20 mouse cellular contexts compared by ENCODE assay signal in the genomic region with DNA sequence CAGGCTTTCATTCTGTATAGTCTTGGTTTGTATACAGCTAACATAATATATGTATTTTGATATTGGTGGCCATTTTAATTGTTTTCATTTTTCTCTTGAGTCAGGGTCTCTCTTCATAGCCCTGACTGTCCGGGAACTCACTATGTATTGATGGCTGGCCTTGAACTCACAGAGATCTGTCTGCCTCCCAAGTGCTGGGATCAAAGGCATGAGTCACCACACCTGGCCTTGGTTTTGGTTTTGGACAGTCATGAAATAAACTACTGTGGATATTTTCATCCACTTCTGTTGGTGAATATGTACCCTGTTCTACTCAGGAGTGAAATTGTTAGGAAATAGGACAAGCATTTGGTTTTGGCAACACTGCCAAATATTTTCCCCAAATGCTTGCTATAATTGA. TPM values are rescaled to one million over a fixed set of nuclear protein-coding genes. Genes with fewer than 3 reads are reported as not detected.
DNase-seq lines count a peak whose midpoint lies in the region; ATAC-seq lines count a peak whose summit lies in the region.
"Had no signal": no experiment of that assay in that cellular context is flagged by ENCODE, and none has a peak within 500 bp of the region (broad histone marks: within the 10 kb centered on the region; RNA-seq: fewer than 3 reads in every experiment).

No protein-coding gene starts in this region.

- DNase-seq in adrenal gland, adult 2 months = peak; percentile 63
- no peak for DNase-seq in adrenal gland, adult 18-20 months (ENCODE audit: low spot score in 2 of 2)
- peak; percentile 35 for DNase-seq in adrenal gland, postnatal 10 days
- peak; percentile 32 for DNase-seq in adrenal gland, postnatal 25 days
- DNase-seq in forebrain, embryonic 11.5 days (ENCODE audit: low spot score) = no peak
- no peak for DNase-seq in left cerebral cortex, postnatal 25 days (ENCODE audit: low spot score in 2 of 2)
- DNase-seq: cerebellum, adult 11-12 months; cerebellum, adult 2 months; cerebellum, adult 9-10 months; cerebellum, postnatal 10 days; cerebellum, postnatal 25 days; embryo, embryonic 11 days; forebrain, postnatal 0 days had no signal

- H3K9me3 ChIP-seq in hindbrain, embryonic 13.5 days = no peaks in the 10 kb centered on the region
- no peaks in the 10 kb centered on the region for H3K9me3 ChIP-seq in forebrain, embryonic 11.5 days (ENCODE audit: control insufficient read depth, low read length)
- H3K9me3 ChIP-seq: embryonic facial prominence, embryonic 13.5 days; embryonic facial prominence, embryonic 15.5 days; forebrain, embryonic 10.5 days; forebrain, embryonic 13.5 days; forebrain, embryonic 15.5 days had no signal

- peaks cover 20% of the 10 kb centered on the region; the same call in 1 of the 2 replicates for H3K27me3 ChIP-seq in hindbrain, embryonic 13.5 days
- H3K27me3 ChIP-seq in forebrain, embryonic 11.5 days (ENCODE audit: control insufficient read depth, insufficient read depth, low read length) = peaks cover 2% of the 10 kb centered on the region; the same call in 1 of the 2 replicates
- H3K27me3 ChIP-seq: forebrain, embryonic 15.5 days had no signal

- 86% methylated on average over 1 of the region's 1 CpGs for WGBS in hindbrain, embryonic 13.5 days
- 94% methylated on average over 1 of the region's 1 CpGs for WGBS in forebrain, embryonic 11.5 days

- no peaks in the 10 kb centered on the region for H3K36me3 ChIP-seq in hindbrain, embryonic 13.5 days
- no peaks in the 10 kb centered on the region for H3K36me3 ChIP-seq in forebrain, embryonic 11.5 days (ENCODE audit: control insufficient read depth, insufficient read depth, low read length)
- H3K36me3 ChIP-seq: embryonic facial prominence, embryonic 13.5 days; embryonic facial prominence, embryonic 15.5 days; forebrain, embryonic 10.5 days; forebrain, embryonic 15.5 days had no signal

- no peak overlapping the region for H3K4me3 ChIP-seq in hindbrain, embryonic 13.5 days
- no peak overlapping the region for H3K4me3 ChIP-seq in forebrain, embryonic 11.5 days (ENCODE audit: low read depth, low read length)
- H3K4me3 ChIP-seq: embryonic facial prominence, embryonic 13.5 days; embryonic facial prominence, embryonic 15.5 days; erythroblast, embryonic 14.5 days; forebrain, embryonic 10.5 days; forebrain, embryonic 13.5 days; forebrain, embryonic 15.5 days had no signal

- no peak overlapping the region for H3K4me2 ChIP-seq in hindbrain, embryonic 13.5 days
- H3K4me2 ChIP-seq in forebrain, embryonic 11.5 days (ENCODE audit: low read depth, low read length, severe bottlenecking) = no peak overlapping the region
- H3K4me2 ChIP-seq: embryonic facial prominence, embryonic 13.5 days; embryonic facial prominence, embryonic 15.5 days; forebrain, embryonic 13.5 days; forebrain, embryonic 15.5 days had no signal

- H3K9ac ChIP-seq in hindbrain, embryonic 13.5 days = no peak overlapping the region
- H3K9ac ChIP-seq in forebrain, embryonic 11.5 days (ENCODE audit: low read length) = no peak overlapping the region
- H3K9ac ChIP-seq: embryonic facial prominence, embryonic 13.5 days; embryonic facial prominence, embryonic 15.5 days; forebrain, embryonic 13.5 days; forebrain, embryonic 15.5 days; forebrain, postnatal 0 days had no signal

- no peak overlapping the region for H3K27ac ChIP-seq in hindbrain, embryonic 13.5 days
- no peak overlapping the region for H3K27ac ChIP-seq in forebrain, embryonic 11.5 days (ENCODE audit: low read depth, low read length)
- H3K27ac ChIP-seq: embryonic facial prominence, embryonic 13.5 days; embryonic facial prominence, embryonic 15.5 days; forebrain, embryonic 10.5 days; forebrain, embryonic 13.5 days; forebrain, embryonic 15.5 days had no signal

- no peaks in the 10 kb centered on the region for H3K4me1 ChIP-seq in hindbrain, embryonic 13.5 days (replicated peaks)
- no peaks in the 10 kb centered on the region for H3K4me1 ChIP-seq in forebrain, embryonic 11.5 days (replicated peaks; ENCODE audit: control insufficient read depth, insufficient read depth, low read length)
- H3K4me1 ChIP-seq: embryonic facial prominence, embryonic 15.5 days; forebrain, embryonic 13.5 days; forebrain, embryonic 15.5 days had no signal

- no peak for ATAC-seq in hindbrain, embryonic 13.5 days (ENCODE audit: low FRiP score)
- ATAC-seq in forebrain, embryonic 11.5 days (replicated peaks; ENCODE audit: low FRiP score) = no peak
- ATAC-seq: forebrain, embryonic 13.5 days; forebrain, embryonic 15.5 days; forebrain, postnatal 0 days had no signal

- intact Hi-C loops in left cerebral cortex, postnatal 25 days (cut with DNase I) = loop anchor here (10.0 kb wide), 1 partner anchor 108 kb away; no protein-coding TSS in a partner anchor

RNA-seq across cellular contexts. Expression of a gene that starts 1.7 kb away (rescaled TPM):
- 1 to 10 TPM; 2.9 to 4.7 TPM for total RNA-seq in adrenal gland, adult 2 months (2021)
- polyA plus RNA-seq in adrenal gland, adult 2 months (2012; rRNA removed) = 0.84 and 1.0 TPM in 2 replicates
- total RNA-seq in adrenal gland, adult 18-20 months (2021) = 1 to 10 TPM; 2.0 to 2.2 TPM
- total RNA-seq in adrenal gland, postnatal 10 days (2021) = 1 to 10 TPM; 4.8 to 6.5 TPM
- 5.0 and 7.1 TPM in 2 replicates for total RNA-seq in adrenal gland, postnatal 25 days (2021)
- 8.3 and 8.5 TPM in 2 replicates for polyA plus RNA-seq in hindbrain, embryonic 13.5 days (2015; fragmentation: Nextera tagmentation; extraction: Ambion mirVana)
- polyA plus RNA-seq in forebrain, embryonic 11.5 days (2014; fragmentation: Nextera tagmentation; extraction: Ambion mirVana) = 14.5 and 16.0 TPM in 2 replicates
- 1 to 10 TPM; 1.7 to 1.8 TPM for total RNA-seq in left cerebral cortex, postnatal 25 days (2021)

RNA-seq across cellular contexts. Expression of a gene that starts 37.0 kb away (rescaled TPM):
- 10 to 100 TPM; 47.3 to 49.9 TPM for total RNA-seq in adrenal gland, adult 2 months (2021)
- polyA plus RNA-seq in adrenal gland, adult 2 months (2012; rRNA removed) = 1.7 and 1.8 TPM in 2 replicates
- 10 to 100 TPM; 45.5 to 48.2 TPM for total RNA-seq in adrenal gland, adult 18-20 months (2021)
- 10 to 100 TPM; 49.8 to 58.6 TPM for total RNA-seq in adrenal gland, postnatal 10 days (2021)
- 55.3 and 58.7 TPM in 2 replicates for total RNA-seq in adrenal gland, postnatal 25 days (2021)
- 49.1 and 53.2 TPM in 2 replicates for polyA plus RNA-seq in hindbrain, embryonic 13.5 days (2015; fragmentation: Nextera tagmentation; extraction: Ambion mirVana)
- 45.1 and 53.6 TPM in 2 replicates for polyA plus RNA-seq in forebrain, embryonic 11.5 days (2014; fragmentation: Nextera tagmentation; extraction: Ambion mirVana)
- total RNA-seq in left cerebral cortex, postnatal 25 days (2021) = 10 to 100 TPM; 37.4 to 39.4 TPM

Comparison
In these comparisons a context has a peak if more than half of its experiments do, and no peak if none do; other contexts are left out.
1. DNase-seq: peak in adrenal gland, adult 2 months (single experiment), adrenal gland, postnatal 10 days (single experiment) and adrenal gland, postnatal 25 days (single experiment); none in adrenal gland, adult 18-20 months (0 of 2), forebrain, embryonic 11.5 days (single experiment) and left cerebral cortex, postnatal 25 days (0 of 2).